Mouse (Mus musculus) hindbrain, embryonic 14.5 days (tissue): ENCODE results near the gene Myh13. TPM values are rescaled to one million over a fixed set of nuclear protein-coding genes. Genes with fewer than 3 reads are reported as not detected.
A peak's percentile ranks its signal among the peaks of the same experiment; 100 is the strongest.

Source experiments
- ATAC-seq: fragments of 200-750 bp; cut with Nextera tagmentation; 2 replicates; pipeline ENCODE4 v1.8.0; 2017; ENCODE audit warnings: moderate number of reproducible peaks, mild to moderate bottlenecking, moderate TSS enrichment, moderate library complexity; ENCODE audit not compliant: low FRiP score
- DNase-seq: peaks from one replicate; pipeline ENCODE4 v3.0.0-alpha.2; 2015; ENCODE audit warnings: low spot score
- H3K27ac ChIP-seq: fragments of 300-500 bp; sonication (generic); 2 replicates; pipeline ENCODE4 v1.5.1; 2014; ENCODE audit warnings: mild to moderate bottlenecking, moderate library complexity
- H3K27me3 ChIP-seq: fragments of 300-500 bp; sonication (generic); 2 replicates; pipeline ENCODE4 v1.6.1; 2014; ENCODE audit warnings: mild to moderate bottlenecking, low read length, mixed read lengths; ENCODE audit not compliant: control insufficient read depth, insufficient read depth
- H3K36me3 ChIP-seq: fragments of 300-500 bp; sonication (generic); replicated peaks from 2 replicates; pipeline ENCODE4 v1.6.1; 2014; ENCODE audit not compliant: control insufficient read depth, insufficient read depth
- H3K4me1 ChIP-seq: fragments of 300-500 bp; sonication (generic); replicated peaks from 2 replicates; pipeline ENCODE4 v1.6.1; 2014; ENCODE audit warnings: antibody characterized with exemption, low read length, mixed read lengths; ENCODE audit not compliant: control insufficient read depth, insufficient read depth
- H3K4me2 ChIP-seq: fragments of 300-500 bp; sonication (generic); replicated peaks from 2 replicates; pipeline ENCODE4 v1.6.1; 2014; ENCODE audit warnings: mild to moderate bottlenecking, moderate library complexity
- H3K4me3 ChIP-seq: fragments of 300-500 bp; sonication (generic); replicated peaks from 2 replicates; pipeline ENCODE4 v1.5.1; 2014; ENCODE audit warnings: mild to moderate bottlenecking, low read length
- H3K9ac ChIP-seq: fragments of 300-500 bp; sonication (generic); 2 replicates; pipeline ENCODE4 v1.6.1; 2014
- H3K9me3 ChIP-seq: fragments of 300-500 bp; sonication (generic); 2 replicates; pipeline ENCODE4 v1.6.1; 2016; ENCODE audit warnings: low read length; ENCODE audit not compliant: control insufficient read depth
- WGBS: fragments of 180-500 bp; shearing (Covaris S2); extraction: QIAGEN DNeasy Blood & Tissue Kit; methylation state at CpG from one replicate; pipeline ENCODE4 v1.1.7; 2014; 5-methylcytosine and 5-hydroxymethylcytosine counted together
- polyA plus RNA-seq: library from polyadenylated mRNA; unstranded; fragments of >200 nt; fragmentation: Nextera tagmentation; extraction: Ambion mirVana; gene quantifications from 2 replicates; pipeline ENCODE4 v1.2.1, GENCODE M21; 2014

Myh13 gene
- polyA plus RNA-seq, 1 experiment from 2014 or later, result 0.70 TPM

DNA sequence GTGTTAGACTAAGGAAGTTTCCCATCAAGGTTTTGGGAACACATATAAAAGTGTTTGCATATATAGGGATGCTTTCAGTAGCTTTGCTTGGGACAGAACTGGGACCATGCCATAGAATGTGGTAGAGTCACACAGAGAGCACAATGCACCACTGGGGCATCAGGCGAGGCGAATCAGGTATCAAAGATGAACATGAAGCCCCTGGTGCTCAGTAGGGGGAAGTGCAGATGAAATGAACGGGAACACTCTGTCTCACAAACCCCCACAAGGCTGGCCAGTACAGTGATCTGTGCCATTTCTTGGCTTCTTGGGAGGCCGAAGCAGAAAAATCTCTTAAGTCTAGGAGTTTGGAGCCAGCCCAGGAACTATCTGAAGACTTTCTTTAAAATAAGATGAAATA is 31.6 kb downstream of the Myh13 start:
- 48% methylated on average over 4 of the region's 4 CpGs for WGBS

DNA sequence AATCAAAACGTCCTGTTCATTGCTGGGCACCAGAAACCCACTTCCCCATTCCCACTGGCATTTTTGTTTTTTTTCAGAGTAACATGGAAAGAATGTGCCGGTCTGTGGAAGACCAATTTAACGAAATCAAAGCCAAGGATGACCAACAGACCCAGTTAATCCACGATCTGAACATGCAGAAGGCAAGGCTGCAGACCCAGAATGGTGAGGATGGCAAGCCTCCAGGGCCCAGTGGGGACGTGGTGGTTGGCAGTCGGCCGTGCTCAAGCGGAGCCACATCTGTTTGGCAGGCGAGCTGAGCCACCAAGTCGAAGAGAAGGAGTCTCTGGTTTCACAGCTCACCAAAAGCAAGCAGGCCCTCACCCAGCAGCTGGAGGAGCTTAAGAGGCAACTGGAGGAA is 36.6 kb downstream of the Myh13 start:
- ATAC-seq (no peak), DNase-seq (no peak)
- 75% methylated on average over 10 of the region's 10 CpGs for WGBS
- Histone ChIP-seq H3K4me2 (no peak overlapping the region), H3K4me1 (no peaks in the 10 kb centered on the region), H3K4me3 (no peak overlapping the region), H3K27ac (no peak overlapping the region), H3K36me3 (no peaks in the 10 kb centered on the region), H3K9ac (no peak overlapping the region), H3K9me3 (no peaks in the 10 kb centered on the region), H3K27me3 (no peaks in the 10 kb centered on the region)

More for the DNA sequence above, 31.6 kb downstream of the Myh13 start:
- Histone ChIP-seq H3K27ac (no peak overlapping the region), H3K27me3 (no peaks in the 10 kb centered on the region), H3K9ac (no peak overlapping the region), H3K4me2 (no peak overlapping the region), H3K4me1 (no peaks in the 10 kb centered on the region), H3K9me3 (no peaks in the 10 kb centered on the region), H3K4me3 (no peak overlapping the region), H3K36me3 (no peaks in the 10 kb centered on the region)
- DNase-seq (no peak), ATAC-seq (no peak)

DNA sequence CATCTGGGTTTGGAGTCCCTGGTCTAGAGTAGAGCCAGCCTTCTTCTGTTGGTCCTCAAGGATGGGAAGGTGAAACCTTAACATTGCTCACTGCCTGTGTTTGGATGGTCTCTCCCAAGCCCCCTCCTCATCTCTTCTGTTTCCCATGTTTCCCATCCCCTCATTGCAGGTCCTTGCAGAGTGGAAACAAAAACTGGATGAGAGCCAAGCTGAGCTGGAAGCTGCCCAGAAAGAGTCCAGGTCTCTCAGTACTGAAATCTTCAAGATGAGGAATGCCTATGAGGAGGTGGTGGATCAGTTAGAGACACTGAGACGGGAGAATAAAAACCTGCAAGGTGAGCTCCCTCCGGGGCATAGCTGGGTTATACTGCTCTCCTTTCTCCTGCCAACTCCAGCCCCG is 40.8 kb downstream of the Myh13 start:
- Histone ChIP-seq H3K9me3 (no peaks in the 10 kb centered on the region), H3K36me3 (no peaks in the 10 kb centered on the region), H3K27me3 (no peaks in the 10 kb centered on the region), H3K9ac (no peak overlapping the region), H3K4me3 (no peak overlapping the region), H3K27ac (no peak overlapping the region), H3K4me2 (no peak overlapping the region), H3K4me1 (no peaks in the 10 kb centered on the region)
- DNase-seq, result no peak
- no peak for ATAC-seq
- WGBS, result 80% methylated on average over 3 of the region's 3 CpGs

DNA sequence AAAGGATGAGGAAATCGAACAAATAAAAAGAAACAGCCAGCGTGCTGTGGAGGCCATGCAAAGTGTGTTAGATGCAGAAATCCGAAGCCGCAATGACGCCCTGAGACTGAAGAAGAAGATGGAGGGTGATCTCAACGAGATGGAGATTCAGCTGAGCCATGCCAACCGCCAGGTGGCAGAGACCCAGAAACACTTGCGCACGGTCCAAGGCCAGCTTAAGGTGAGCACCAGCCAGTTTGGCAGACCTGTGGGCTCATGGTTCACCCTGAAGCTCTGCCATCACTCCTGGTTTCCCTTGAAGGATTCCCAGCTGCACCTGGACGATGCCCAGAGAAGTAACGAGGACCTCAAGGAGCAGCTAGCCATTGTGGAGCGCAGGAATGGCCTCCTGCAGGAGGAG is 43.1 kb downstream of the Myh13 start:
- no peak overlapping the region for H3K4me2 ChIP-seq
- H3K4me3 ChIP-seq, result no peak overlapping the region
- no peak for DNase-seq
- H3K27ac ChIP-seq, result no peak overlapping the region
- no peaks in the 10 kb centered on the region for H3K9me3 ChIP-seq
- H3K4me1 ChIP-seq, result no peaks in the 10 kb centered on the region
- no peak overlapping the region for H3K9ac ChIP-seq
- H3K27me3 ChIP-seq, result no peaks in the 10 kb centered on the region
- no peak for ATAC-seq
- WGBS, result 91% methylated on average over 12 of the region's 12 CpGs
- H3K36me3 ChIP-seq, result no peaks in the 10 kb centered on the region

DNA sequence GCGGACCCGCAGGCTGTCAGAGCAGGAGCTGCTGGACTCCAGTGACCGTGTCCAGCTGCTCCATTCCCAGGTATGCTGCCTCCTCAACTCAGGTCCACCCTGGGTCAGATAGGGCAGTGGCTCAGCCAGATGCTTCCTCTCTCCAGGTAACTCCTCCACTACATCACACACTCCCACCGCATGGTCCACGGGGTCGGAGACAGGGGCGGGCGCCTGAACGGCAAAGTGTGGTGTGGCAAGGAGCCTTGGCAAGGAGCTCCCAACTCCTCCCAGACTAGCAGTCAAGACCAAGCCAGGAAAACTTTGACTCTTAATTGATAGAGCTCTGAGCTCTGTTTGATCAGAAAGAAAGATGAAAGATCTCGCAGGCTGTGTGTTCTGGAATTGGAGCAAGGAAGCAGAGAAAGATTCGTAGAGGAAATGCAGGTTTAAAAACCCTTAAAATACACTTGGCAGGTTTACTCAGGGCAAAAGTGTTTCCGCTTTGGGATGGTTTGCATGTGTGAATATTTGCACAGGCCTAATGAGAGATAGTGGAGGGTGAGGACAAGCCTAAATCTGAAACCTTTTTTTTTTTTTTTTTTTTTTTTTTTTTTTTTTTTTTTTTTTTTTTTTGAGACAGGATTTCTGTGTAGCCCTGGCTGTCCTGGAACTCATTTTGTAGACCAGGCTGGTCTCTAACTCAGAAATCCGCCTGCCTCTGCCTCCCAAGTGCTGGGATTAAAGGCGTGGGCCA is 43.7 kb downstream of the Myh13 start:
- Histone ChIP-seq H3K4me3 (no peak overlapping the region), H3K9me3 (no peaks in the 10 kb centered on the region), H3K4me2 (no peak overlapping the region), H3K36me3 (no peaks in the 10 kb centered on the region), H3K27ac (no peak overlapping the region), H3K27me3 (no peaks in the 10 kb centered on the region), H3K9ac (no peak overlapping the region), H3K4me1 (no peaks in the 10 kb centered on the region)
- DNase-seq (no peak), ATAC-seq (no peak)
- WGBS, result 95% methylated on average over 14 of the region's 14 CpGs

DNA sequence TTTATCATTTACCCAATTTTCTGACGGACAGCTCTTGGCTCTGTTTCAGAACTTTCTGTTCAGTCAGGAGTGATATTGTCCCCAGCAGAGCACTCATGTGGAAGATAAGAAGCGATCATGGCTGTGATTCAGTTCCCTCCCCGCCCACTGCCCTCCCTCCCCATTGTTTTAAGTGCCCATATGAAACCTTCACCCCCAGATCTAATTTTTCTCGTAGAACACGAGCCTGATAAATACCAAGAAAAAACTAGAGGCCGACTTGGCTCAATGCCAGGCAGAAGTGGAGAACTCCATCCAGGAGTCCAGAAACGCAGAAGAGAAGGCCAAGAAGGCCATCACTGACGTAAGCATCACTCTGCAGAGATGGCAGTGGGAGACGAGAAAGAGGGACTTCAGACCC is 45.5 kb downstream of the Myh13 start:
- Histone ChIP-seq H3K4me3 (no peak overlapping the region), H3K36me3 (no peaks in the 10 kb centered on the region), H3K9me3 (no peaks in the 10 kb centered on the region), H3K9ac (no peak overlapping the region), H3K4me2 (no peak overlapping the region), H3K27ac (no peak overlapping the region), H3K27me3 (no peaks in the 10 kb centered on the region), H3K4me1 (no peaks in the 10 kb centered on the region)
- ATAC-seq (no peak), DNase-seq (no peak)
- 46% methylated on average over 9 of the region's 9 CpGs for WGBS

DNA sequence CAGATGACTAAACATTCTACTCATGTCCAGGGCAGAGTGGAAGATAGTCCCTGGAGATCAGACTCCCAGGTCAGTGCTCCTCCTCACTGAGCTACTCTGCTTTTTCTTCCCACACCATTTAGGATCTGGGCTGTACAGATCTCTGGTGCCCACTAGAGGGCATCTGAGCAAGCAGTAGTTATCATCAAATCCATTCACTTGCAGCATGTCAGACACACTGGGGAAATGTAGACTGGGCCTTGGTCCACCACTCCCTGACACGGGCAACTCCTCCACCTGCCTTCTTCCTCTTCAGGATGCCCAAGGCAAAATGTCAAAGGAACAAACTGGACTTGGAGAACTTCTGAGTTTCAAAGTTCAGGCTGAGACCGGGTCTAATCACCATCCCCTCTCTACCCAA is 51.9 kb downstream of the Myh13 start:
- peak; percentile 50 for DNase-seq
- no peak for ATAC-seq
- Histone ChIP-seq H3K27me3 (no peaks in the 10 kb centered on the region), H3K4me1 (no peaks in the 10 kb centered on the region), H3K27ac (no peak overlapping the region), H3K4me2 (no peak overlapping the region), H3K4me3 (no peak overlapping the region), H3K9me3 (no peaks in the 10 kb centered on the region), H3K9ac (no peak overlapping the region), H3K36me3 (no peaks in the 10 kb centered on the region)
- 64% methylated on average over 2 of the region's 2 CpGs for WGBS

DNA sequence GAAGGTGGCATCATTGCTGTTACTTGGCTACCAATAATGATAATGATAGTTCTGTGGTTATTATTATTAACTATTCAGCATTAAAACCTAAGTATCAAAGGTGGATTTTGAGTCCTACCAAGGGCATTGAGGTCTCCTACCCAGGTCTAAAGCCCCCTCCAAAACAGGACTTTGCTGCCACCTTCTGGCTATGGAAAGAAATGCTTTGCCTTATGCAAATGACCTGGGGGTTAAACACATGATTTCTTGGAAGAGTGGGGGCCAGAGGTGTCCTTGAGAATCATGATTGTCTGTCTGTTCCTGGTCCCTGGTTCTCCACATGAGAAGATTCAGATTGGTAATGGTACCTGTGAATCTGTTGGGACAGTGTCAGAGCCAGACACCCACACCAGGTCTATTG is 54.9 kb downstream of the Myh13 start:
- 0 out of 2 replicates have a peak, but pooled peaks cover 4% of the 10 kb centered on the region for H3K27me3 ChIP-seq
- no peak overlapping the region for H3K27ac ChIP-seq
- H3K4me3 ChIP-seq, result no peak overlapping the region
- H3K36me3 ChIP-seq, result no peaks in the 10 kb centered on the region
- no peak overlapping the region for H3K4me2 ChIP-seq
- DNase-seq (no peak), ATAC-seq (no peak)
- no peak overlapping the region for H3K9ac ChIP-seq
- H3K9me3 ChIP-seq, result no peaks in the 10 kb centered on the region
- H3K4me1 ChIP-seq, result peaks cover 13% of the 10 kb centered on the region

DNA sequence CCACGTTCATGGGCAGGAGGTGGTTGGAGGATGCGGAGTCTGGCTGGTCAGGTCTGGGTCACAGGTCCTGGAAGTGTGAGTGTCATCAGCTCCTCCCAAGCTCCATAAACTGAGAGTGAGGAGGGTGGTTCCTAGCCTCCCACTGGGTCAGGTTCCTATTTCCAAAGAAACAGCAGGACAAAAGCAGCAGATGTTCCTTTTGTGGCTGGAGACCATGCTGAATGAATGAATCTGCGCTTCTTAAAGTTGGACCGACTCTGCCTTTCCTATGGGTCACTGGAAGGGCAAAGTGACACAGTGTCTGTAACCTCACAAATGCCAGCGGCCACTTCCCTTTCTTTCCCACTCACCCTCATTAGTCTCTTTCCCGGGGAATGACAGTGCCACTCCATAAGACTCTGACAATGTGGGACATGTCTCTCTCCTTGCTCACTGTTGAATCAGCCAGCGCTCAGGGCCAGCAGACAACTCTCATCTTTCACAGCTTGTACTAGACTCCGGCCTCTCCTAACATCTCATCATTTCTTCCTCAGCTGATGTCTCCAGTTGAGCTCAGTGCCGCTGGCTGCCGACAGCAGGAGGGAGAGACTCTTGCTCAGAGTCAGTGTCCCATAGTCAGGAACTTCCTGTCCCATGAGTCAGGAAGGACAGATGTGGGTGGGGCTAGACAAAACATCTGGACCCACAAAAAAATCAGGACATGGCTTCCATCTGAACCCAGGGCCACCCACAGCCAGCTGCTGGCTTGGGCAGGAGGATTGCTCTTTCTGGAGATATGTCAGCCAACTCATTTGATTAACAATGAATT is 58.4 kb downstream of the Myh13 start:
- no peak overlapping the region for H3K27ac ChIP-seq
- ATAC-seq (no peak), DNase-seq (no peak)
- H3K4me2 ChIP-seq, result no peak overlapping the region
- 0 out of 2 replicates have a peak, but pooled peaks cover 4% of the 10 kb centered on the region for H3K27me3 ChIP-seq
- H3K9ac ChIP-seq, result no peak overlapping the region
- 8% methylated on average over 10 of the region's 10 CpGs for WGBS
- no peaks in the 10 kb centered on the region for H3K36me3 ChIP-seq
- H3K4me1 ChIP-seq, result peaks cover 13% of the 10 kb centered on the region
- H3K9me3 ChIP-seq, result no peaks in the 10 kb centered on the region
- no peak overlapping the region for H3K4me3 ChIP-seq
